Mouse (Mus musculus) embryo, embryonic 10 days (tissue): ENCODE measurements around the gene Trmt44.

Experiments
- DNase-seq: peaks from one replicate; pipeline ENCODE4 v3.0.0-alpha.2; 2015; ENCODE audit warnings: low spot score

The Trmt44 gene

DNA sequence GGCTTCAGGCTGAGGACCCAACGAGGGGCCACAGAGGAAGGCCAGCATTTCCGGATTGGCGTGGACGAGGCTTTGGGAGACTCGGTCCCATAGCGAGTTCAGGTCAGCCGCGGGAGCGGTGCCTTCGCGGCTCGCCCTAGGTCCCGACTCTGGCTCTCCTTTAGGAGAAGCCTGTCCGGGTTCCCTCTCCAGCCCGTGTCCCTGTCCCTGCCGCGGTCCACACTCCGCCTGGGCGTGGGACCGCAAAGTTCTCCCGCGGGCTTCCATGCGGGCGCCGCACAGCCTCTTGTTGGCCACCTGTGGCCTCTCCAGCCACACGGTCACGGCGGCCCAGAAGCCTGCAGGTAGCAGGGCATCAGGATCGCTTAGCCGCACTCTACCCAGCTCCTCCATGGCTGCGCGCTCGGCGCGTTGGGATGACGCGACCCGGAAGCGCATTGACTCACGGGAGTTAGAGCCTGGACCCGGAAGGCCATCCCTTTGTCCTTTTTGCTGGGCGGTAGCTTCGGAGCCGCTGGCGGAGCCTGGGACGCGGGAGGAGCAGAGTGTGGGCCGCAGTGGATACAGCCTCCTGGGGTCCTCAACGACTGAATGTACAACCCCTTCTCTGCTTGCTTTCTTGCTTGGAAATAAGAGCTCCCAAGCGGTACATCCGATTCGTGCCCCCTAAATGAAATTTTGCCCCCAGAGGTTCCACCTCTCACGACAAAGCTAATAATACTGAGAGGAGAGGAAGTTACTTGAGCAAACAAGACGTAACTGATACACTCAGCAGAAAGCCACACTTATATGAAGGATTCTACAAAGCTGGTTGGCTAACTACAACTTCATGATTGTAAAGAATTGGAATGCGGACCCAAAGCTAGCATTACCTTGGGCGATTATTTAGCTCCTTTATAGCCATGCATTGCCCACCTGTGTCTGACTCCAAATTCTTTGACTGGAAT is at the start of gene Trmt44:
Gene Trmt44 (minus strand): TSS at position 418 of the 947 bp plus-strand sequence.
- peak; percentile 97 for DNase-seq

DNA sequence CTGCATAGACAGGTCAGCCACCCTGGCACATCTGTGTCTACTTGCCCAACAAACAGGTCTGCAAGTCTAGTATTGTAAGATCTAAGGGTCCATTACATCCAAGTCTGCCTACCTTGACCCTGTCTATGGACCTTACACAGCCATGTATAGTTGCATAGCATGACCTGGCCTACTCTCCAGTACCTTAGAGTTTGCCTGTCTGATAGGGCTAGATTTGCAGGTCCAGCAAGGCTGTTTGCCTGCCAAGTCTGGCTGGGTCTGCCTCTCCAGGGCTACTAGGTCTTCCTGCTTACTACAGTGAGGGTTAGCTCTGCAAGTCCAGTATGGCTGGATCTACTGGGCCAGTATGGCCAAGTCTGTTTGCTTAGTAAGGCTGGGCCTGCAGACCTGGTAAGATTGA is 49.0 kb upstream of the Trmt44 start:
- no peak for DNase-seq

DNA sequence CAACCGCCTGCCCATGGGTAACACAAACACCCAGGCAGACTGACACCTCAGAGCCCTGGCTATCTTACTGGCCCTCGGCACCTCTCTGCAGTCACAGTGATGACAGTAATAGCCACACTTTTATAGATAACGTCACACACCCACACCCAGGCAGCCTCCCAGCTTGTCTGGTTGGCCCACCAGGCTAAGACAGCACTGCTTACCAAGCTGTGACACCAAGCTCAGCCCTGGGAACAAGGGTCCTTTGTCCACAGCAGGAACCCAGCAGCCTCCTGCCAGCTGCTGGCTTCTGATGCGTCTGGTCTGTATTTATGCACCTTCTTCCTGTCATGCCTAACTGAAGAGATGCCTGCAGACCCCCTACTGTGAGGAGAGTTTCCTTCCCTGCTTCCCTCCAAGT is 46.2 kb upstream of the Trmt44 start:
- DNase-seq: peak; percentile 28

DNA sequence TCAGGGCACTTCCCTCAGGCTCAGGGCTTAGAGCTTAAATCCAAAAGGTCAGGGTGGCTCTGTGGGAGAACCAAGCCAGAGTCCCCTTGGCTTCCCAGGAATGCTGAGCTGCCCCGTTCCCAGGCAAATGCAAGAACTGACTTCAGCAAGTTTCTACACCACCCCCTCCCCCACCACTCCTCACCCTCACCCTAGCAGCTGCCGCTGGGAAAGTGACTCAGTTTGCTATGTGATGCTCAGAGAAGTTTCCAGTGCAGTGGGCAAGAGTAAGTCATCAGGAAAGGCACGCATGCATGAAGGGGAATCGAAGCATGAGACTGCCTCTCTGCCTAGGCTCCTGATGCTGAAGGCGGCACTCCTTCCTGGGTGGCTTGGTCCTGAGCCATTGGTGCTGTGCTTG is 42.1 kb upstream of the Trmt44 start:
- peak; percentile 27 for DNase-seq

DNA sequence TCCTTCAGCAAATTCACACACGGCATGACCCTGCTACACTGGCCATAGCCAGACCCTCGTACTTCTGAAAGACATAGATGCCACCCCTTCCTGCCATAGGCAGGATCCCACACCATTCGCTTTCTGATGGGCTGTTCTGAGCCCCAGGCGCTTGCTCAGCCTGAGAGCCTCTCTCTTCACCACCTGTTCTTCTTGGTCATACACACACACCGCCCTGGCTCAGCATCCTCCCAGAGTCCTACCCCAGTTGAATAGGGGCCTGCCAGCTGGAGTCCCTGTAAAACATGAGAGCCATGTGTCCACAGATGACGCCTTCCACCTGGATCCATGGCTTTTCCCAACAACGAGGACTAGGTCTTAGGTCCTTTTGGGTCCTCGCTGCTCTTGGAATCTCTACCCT is 37.9 kb upstream of the Trmt44 start:
- no peak for DNase-seq

DNA sequence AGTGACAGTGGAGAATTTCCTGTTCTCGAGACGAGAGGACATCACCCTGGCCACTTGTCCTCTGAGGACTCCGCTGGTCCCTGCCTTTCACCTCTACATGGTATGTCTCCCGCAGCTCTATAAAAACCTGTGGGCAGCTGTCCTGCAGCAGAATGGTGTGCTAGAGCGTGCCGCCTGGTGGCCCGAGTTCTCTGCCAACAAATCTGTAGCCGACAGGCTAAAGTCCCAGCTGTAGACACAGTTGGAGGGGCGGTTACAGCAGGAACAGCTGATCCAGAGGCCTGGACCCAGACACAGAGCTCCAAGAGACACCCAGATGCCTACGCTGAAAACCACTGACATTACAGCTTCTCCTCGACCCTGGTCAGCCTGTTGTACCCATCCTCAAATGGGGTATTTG is 37.0 kb upstream of the Trmt44 start:
- DNase-seq: no peak

DNA sequence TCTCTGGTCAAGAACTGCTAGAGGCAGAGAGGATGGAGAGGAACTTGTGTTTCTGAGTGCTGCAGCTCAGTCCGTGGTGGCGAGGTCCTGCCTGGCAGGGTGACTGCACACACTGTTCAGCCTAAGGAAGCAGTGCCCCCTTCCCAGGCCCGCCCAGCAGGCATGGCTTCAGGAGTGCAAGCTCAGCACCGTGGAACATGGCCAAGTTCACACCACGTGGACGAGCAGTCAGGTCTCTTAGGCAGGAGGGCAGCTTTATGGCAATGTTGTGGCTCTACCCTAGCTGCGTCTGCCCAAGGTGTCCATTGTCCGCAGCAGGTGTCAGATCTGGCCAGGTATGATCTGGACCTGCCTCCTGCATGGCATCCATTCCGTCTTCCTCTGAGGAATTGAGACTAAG is 36.3 kb upstream of the Trmt44 start:
- DNase-seq: no peak

DNA sequence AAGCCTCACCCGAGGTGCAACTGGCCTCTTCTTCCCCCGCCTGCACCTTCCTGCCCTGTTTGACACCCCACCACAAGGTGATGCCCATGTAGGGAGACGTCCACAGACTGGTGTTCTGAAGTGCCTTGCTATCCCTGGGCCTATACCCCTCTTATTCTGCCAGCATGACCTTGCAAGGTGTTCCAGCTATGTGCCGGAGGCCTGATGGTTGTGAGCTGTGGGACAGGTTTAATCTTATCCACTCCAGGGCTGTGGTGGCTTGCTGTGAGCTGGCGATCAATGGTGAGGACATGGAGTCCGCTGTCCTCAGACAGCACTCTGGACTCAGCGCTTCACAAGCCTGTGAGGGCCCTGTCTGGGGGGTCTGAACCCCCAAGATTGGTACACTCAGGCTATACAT is 35.5 kb upstream of the Trmt44 start:
- DNase-seq: no peak

DNA sequence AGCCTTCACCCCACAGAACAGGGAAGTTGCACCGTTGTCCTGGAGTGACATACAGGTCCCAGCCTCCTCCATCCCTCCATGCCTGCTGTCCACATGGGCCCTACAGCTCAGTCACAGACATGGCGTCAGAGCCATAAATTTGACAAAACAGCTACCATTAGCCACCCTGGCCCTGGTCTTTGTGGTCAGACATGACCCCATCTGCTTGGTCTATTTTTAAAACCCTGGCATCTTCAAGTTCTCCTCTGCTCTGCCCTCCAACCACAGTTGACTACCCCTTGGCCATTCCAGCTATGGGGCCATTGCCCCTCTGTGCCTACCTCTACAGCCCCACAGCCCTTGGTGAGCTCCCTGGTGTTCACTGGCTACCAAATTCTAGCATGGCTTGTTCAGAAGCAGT is 35.1 kb upstream of the Trmt44 start:
- no peak for DNase-seq

DNA sequence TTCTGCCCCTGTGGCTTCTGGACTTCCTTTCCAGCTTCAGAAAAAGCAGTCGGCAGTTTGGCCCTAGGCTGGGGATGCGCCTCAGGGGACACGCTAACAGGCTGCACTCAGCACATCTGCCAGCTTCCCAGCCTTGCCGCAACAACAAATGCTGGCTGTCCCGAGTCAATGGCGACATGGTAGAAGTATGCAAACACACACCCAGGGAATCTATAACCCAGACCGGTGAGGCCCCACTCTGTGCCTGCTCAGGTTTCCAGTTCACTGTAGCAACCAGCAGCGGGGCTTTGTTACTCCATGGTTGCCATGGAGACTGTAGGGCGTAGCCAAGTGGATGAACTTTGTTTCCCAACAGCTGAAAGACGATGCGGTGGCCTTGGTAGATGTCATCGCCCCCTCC is 34.5 kb upstream of the Trmt44 start:
- DNase-seq: peak; percentile 88

DNA sequence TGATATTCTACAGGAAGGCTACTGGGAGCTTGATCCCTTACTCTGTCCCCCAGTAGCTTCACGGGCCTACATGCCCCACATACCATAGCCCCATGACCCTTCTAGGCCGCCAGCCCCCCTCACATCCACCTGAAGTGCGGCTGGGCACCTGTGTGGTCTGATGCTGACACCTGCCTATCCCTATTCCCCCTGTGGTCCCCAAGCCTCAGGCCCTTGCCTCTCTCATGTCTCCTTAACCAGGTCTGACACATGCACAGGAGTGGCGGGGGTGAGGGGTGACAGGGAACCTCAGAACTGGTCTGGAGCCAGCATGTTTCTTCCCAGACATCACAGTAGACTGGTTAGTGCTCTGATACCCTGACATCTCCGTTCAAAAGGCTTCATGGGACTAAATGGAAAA is 33.7 kb upstream of the Trmt44 start:
- no peak for DNase-seq

DNA sequence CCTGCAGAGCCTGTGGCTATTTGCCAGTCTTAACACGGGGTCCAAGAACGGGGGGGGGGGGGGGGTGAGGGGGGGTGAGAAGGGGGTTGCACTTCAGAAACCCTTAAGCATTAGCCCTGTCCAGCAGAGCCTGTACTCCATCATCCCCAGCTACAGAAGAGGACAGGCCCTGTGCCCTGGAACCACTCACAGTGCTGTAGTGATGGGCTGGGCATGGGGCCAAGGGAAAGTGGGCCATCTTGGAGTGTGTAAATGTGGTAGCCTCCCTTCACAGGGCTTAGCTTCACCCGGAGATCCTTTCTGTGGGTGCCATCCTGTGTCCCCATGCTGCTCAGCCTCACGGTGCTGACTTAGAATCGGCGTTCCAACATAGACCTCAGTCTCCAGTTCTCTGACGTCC is 32.9 kb upstream of the Trmt44 start:
- DNase-seq: no peak

DNA sequence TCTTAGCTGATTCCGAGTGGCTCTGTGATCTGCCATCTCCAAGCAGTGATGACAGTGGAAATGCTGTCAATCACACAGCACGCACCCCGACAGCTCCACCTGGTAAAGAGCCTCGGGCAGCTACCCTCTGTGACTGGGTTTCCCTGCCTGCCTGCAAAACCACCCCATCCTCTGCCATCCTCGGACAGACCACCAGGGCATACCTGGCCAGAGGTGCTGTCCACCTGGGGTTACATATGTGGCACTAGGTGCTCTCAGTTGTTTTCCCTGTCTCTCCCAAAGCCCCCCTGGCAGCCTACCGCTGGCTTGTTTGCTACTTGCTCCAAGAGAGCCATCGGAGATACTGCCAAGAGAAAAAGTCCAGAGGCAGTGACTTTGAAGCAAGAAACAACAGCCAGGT is 31.9 kb upstream of the Trmt44 start:
- no peak for DNase-seq

DNA sequence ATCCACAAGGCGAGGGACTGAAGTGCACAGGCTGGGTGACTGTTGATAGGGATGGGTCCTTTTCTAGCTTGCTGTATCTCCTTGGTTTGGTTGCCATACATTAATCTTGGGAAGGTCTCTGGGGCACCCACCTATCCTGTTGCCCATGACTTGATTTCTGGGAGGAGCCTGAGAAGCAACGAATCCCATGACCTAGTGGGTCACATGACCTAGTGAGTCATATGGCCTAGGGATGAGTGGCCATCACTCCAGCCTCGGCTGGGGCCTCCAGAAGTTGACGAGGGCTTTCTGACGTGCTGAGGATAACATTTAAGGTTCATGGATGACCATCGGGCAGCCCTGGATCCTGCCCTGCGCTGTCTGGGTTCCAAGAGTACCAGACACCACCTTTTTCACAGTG is 30.5 kb upstream of the Trmt44 start:
- no peak for DNase-seq

DNA sequence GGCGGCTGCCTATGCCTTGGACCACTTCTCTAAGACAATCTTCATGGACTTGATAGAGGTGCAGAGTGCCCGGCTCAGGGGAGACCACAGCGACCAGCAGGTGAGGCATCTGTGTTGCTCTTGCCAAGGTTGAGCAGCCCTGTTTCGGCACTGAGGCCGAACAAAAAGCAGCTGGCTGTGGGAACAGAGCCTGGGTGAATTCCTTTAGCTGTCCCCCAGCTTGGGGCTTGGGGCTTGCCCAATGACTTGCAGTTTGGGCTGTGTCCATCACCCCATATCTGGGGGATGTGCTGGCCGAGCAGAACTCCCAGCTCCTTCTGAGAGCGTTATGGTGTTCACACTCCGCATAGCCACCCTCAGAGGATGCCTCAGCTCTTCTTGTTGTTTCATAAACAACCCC is 26.7 kb upstream of the Trmt44 start:
- no peak for DNase-seq

DNA sequence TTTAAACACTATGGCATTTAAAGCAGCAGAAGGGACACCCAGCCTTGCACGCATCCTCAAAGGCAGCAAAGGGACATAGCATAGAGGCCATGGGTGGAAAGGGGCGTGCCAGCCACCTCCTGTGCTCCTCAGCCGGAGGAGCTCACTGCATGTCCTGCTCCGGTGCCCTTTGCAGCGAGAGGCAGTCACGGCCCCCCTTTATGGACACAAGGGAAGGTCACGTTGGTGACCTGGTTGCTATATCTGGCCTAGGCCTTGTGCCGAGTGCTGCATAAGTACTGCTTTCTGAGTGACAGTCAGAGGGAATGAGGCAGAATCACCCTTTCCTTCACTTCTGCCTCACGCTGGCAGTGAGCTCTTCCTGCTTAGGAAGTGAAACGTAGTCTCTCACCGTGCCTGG is 25.4 kb upstream of the Trmt44 start:
- no peak for DNase-seq

DNA sequence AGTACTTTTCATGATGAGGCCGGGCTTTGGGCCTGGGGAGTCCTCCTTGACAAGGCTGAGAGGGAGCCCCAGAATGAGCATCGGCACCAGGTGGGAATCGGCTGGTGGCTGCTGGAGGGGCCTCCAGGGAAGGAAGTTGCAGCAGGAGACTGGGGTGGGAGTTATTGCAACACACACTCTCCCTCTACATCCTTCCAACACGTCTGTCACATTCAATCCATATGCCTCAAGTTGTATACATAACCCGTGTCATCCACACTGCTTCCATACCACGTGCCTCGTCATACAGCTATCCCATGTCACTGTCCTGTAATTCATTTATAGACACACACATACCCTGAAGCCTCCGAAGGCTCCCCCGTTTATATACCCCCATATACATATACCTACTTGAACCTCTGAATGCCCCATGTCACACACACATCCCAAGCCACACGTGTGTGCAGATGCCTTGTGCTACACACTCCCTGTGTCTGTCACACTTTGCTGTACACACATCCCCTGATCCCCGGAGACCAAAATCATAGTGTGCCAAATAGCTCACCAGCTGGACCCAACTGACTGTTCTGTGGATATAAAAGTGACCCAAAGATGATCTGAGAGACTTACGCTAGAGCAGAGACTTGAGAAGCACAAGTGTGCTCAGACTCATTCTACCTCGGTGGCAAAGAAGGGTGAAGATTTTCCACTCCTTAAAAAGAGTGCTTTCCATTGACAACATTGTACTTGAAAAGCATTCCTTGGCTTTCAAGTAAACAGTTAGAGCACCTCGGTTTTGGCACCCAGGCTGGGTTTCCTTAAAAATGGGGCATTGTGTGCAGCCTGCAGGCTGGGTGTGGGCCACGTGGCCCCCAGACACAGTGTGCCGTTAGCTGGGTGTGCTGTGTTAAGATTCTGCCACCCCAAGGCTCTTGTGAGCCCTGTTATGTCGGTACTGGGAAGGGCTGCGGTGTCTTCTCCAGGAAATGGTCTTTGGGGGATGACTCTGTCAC is 21.6 kb upstream of the Trmt44 start:
- no peak for DNase-seq

DNA sequence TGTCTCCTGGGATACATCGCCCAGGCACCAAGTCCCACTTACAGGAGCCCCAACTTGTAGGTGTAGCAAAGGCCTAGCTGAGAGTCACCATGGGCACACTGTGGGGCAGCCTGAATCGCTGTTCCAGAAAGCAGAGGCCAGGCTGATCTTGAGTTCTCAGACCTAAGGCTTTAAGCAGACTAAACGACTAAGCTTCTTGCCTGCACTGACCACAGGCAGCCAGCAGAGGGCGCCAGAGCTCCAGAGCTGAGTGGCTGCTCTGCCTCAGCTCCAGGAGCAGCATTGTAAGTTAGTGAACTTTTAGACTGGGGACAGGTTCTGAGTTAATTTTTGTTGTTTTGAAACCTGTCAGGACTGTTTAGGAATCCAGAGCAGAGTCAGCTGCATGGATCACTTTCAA is 20.8 kb upstream of the Trmt44 start:
- peak; percentile 89 for DNase-seq

DNA sequence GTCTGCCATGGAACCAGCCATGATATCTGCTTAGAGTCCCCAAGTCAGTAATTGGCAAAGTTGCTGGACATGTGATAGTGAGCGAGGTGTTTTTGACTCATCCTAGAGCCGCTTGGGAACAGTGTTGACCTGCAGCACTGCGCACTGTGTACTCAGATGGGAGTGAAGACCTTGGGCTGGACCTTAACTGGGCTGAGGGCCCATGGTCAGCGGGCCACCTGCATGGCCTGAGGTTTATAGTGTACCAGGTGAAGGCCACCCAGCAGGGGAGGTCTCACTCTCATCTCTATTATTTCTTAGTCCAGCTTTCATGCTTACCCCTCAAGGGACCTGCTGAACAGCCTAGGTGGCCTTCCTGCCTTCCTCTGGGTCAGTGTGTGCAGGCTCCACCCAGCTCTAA is 19.9 kb upstream of the Trmt44 start:
- no peak for DNase-seq

DNA sequence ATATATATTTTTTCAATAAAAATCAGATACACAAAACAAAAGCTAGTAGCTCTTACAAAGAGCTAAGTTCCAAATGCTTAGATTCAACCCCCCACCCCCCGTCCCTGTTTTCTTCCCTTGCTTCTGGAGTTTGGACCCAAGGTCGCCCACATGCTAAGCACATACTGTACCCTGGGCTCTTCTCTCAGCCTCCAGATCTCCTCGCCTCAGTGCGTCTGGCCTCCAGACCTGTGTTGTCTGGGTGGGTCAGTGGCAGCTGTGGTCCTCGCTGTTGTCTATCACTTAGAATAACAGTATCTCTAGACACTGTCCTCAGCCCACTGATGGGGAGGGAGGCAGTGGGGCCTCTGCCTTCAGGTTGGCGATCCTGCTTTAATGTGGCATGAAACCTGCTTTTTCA is 18.4 kb upstream of the Trmt44 start:
- DNase-seq: no peak

DNA sequence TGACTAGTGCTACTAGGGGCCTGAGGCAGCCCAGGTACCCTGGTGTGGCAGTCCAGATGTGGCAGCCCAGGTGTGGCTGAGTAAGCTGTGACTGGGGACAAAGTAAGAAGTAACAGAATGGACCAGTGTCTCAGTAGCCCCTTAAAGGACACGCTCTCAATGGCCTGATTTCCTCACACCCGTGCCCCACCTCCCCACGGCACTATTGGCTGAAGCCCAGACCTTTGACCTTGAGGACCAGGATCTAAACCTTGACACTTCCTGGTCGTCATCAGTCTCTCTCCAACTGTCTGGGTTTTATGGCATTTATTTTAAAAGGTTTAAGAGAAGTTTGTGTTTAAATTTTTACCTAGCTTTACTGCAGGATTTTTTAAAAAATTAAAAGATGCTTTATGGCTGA is 18.0 kb upstream of the Trmt44 start:
- no peak for DNase-seq

DNA sequence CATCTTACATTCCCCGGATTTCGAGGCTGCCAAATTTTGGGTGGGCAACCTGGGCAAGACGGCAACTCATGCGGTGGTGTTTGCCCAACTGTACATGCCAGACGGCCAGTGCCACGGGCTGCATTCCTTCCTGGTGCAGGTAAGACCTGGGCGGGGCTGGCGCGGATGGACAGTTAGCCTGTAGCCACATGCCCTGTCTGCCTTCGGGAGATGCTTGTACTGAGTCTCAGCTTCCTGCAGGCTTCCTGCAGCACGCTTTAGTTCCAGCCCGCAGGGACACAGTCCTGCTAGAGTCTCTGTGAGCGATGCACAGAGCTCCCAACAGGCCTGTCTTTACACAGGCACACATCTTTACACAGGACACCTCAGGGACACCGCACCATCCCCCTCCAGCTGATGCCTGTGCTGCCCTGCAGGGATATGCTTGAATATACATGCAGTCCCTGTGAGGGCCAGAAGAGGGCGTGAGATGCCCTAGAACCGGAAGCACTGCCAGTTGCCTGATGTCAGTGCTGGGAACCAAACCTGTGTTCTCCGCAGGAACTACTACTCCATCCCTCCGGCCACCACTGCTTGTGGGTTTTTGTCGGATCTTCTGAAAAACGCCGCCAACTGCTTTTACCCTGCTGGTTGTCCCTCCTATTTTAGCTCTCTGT is 17.3 kb upstream of the Trmt44 start:
- no peak for DNase-seq
